Mouse (Mus musculus) hindlimb bud, embryonic 11.5 days (tissue): ENCODE data around the gene Fam89a.
A peak's percentile ranks its signal among the peaks of the same experiment; 100 is the strongest.

Experiments
- DNase-seq: peaks from one replicate; pipeline ENCODE4 v3.0.0-alpha.2; 2012; ENCODE audit warnings: low read depth, low spot score; ENCODE audit errors: extremely low spot score

The Fam89a gene

DNA sequence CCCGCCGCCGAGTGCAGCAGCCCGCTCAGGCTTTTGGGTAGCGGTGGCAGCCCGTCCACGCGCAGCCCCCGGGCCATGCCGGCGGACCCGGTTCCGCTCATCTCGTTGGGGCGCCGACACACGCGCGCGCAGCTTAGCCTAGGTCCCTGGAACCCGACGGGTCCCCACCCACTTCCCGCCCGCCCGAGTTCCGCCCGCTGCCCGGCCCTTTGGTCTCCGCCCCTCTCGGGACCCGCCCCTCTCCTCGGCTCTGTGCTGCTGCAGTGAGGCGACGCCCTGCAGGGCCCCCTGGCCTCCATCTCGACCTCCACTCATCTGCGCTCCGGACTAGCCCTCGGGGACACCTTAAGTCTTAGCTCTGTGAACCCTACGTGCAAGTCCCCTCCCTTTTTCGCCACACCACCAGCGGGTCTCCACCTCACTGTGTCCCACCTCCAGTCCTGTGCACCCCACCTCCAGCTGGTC lies at the start of gene Fam89a:
Gene Fam89a, minus strand, starts transcription at position 124 of the 465 bp plus-strand sequence.
- no peak for DNase-seq

- no peak for DNase-seq
Measured at GRCm38 (mm10) chr8:124800542-124800941, 48.9 kb upstream of the Fam89a start.

- no peak for DNase-seq
Measured at GRCm38 (mm10) chr8:124795781-124796488, 44.3 kb upstream of the Fam89a start.

DNA sequence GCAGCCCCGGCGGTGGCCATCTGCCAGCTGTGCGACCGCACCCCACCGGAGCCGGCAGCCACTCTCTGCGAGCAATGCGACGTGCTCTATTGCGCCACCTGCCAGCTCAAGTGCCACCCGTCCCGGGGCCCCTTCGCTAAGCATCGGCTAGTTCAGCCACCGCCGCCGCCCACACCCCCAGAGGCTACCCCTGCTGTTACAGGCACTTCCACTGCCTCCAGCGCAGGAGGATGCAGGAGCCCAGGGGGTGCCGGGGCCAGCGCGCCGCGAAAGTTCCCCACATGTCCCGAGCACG lies 42.8 kb upstream of the Fam89a start:
- DNase-seq: no peak

- DNase-seq: no peak
Measured at GRCm38 (mm10) chr8:124793661-124794485, 42.2 kb upstream of the Fam89a start.

DNA sequence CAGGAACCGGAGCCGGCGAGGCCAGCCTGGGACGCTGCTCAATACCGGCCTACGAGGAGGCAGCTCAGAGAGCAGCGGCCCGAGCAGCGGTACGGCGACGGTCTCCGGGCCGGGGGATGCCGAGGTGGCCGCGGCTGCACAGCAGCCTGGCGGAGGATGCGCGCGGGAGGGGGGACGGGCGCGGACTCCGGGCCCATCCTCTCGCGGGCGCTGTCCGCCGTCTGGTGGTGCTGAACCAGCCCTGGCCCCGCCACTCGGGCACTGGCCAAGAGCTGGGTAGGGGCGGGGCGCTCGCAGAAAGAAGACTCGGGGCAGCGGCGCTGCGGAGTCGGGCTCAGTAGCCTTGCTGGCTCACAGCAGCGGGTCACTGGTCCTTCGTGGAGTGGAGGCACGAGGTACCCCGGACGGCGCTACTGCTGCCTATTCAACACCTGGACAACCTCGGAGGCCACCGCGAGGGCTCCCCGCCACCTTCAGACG lies 41.6 kb upstream of the Fam89a start:
- DNase-seq: peak; percentile 26

- no peak for DNase-seq
Measured at GRCm38 (mm10) chr8:124792708-124793107, 41.1 kb upstream of the Fam89a start, which contains the start of gene Trim67. Trim67 (plus strand) TSS chr8:124793092.

DNA sequence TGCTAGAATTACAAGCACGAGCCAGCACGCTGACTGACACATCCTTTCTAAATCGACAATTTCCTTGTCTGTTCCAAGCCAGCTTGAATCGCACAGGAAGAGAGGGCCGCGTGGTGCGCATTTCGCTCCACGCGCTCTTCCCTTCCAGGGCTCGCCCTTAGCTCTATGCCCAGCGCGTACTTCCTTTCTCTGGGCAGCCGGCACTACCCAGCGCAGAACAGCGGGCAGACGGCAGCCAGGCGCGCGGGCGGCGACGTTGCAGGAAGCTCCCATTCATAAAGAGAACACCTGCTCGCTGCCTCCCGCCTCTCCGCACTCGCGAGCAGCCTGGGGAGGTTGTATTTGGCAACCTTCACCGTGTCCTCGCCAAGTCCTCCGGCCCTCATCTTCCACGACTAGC lies 40.6 kb upstream of the Fam89a start:
- no peak for DNase-seq

DNA sequence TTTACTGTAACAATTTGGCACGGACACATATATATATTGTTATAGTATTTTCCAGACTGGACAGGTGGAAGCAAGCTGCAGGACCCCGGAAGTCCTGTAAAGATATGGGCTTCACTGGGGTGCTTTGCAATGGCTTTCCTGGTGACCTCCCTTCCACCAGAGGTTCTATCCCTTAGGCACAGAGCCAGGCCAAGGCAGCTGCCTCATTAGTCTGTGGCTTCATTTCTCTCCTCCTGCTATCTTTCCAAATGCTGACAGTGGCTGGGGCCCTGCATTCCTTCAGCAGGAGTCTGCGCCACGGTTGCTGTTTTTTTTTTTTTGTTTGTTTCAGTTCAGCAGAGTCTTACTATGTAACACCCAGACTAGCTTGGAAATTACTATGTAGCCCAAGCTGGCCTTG lies 40.1 kb upstream of the Fam89a start:
- DNase-seq: no peak

DNA sequence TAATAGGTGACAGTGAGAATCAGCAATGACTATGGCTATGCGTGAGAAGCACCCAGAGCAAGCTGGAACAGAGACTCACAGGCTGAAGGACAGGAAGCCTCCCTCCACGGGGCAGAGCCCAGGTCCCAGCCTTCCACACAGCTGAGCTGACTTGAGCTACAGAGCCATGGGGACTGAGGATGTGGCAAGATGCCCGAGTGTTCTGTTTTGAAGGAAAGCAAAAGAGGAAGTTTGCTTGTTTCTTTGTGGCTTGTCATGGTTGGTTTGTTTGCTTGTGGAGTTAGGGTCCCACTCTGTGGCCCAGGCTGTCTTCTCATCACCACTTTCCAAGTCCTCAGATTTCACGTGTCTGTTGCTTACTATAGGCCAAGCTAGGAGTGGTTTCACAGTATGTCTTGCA lies 39.0 kb upstream of the Fam89a start:
- no peak for DNase-seq

DNA sequence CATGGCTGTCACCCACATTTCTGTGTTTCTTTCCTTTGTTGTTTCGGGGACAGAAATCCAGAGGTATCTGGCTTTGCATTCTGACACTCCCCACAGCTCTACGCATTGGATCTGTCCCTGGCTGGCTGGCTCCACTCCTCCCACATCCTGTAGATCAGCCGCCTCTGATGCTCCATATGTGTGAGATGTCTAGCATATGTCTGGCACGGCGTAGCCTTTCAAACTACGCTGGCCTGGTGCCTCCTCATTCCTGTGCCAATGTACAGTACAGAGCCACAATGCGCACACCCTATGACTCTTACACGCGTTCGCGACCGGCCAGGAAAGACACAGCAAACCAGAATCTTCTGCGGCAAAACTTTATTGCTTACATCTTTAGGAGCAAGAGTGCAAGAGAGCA lies 33.0 kb upstream of the Fam89a start:
- DNase-seq: no peak

DNA sequence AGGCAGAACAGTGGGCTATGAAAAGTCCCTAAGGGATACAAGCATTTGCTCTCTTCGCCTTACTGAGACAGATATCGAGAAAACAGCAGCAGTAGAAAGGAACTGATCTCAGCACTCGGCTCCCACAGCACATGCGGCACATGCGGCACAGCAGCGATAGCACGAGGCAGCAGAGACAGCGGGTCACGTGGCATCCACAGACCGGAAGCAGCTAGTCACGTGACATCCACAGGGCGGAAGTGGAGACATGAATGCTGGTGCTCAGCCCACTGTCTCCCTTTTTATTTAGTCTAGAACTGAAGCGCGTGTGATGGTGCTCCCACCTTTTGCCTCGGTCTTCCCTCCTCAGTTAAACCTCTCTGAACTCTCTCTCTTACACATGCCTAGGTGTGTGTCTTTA lies 31.6 kb upstream of the Fam89a start:
- DNase-seq: no peak

GRCm38 (mm10) chr8:124782431-124782830 lies 30.8 kb upstream of the Fam89a start:
- DNase-seq: no peak

- no peak for DNase-seq
Measured at GRCm38 (mm10) chr8:124780236-124780635, 28.6 kb upstream of the Fam89a start.

DNA sequence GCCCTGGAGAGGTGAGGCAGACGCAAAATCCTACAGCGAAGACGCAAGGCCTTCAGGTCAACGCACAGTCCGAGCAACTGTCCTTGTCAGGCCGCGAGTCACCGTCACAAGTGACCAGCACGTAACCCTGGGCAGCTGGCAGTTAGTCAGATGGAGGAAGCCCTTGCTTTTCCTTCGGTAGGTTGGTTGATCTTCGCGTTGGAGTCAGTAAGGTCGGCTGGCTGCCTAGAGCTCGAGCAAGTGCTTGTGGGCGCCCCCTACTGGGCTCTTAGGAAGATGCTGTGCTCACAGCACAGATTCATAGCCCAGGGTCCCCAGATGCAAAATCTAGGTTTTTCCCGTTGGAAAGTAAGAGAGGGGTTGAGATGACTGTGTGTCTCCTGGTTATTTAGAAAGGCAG lies 24.1 kb upstream of the Fam89a start:
- DNase-seq: peak; percentile 35

DNA sequence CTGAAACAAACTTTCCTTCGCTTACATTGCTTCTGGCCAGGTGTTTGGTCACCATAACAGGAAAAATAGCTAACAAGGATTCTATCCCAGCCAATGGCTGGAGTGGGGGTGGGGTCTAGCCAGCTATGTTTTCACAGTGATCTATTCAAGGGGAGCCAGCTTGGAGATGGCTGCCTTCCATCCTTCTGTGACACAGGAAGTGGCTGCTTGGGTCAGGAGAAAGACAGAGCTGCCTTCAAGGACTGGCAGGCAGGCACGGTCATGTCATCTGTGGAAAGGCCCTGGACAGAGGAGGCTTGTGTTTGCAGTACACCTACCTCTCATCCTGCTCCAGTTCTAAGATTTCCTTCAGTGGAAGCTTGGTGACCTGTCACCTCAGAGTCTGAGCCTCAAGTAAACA lies 20.8 kb upstream of the Fam89a start:
- DNase-seq: no peak

DNA sequence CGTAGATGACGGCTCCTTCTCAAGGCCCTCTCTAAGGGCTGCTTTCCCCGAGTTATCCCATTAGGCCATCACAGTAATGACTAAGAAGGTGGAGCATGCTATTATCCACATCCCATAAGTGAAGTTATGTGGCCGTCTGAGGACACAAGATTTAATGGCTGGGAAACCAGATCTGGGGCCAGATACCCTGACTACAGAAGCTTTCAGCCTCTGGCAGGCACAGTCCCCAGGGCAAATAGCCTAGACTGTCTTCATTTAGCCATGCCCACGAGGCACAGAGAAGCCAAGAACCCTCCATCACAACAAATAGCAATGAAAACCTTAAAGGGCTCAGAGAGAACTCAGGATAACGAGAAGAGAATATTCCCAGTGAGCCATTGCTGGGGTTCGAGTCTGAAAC lies 11.4 kb upstream of the Fam89a start:
- no peak for DNase-seq

DNA sequence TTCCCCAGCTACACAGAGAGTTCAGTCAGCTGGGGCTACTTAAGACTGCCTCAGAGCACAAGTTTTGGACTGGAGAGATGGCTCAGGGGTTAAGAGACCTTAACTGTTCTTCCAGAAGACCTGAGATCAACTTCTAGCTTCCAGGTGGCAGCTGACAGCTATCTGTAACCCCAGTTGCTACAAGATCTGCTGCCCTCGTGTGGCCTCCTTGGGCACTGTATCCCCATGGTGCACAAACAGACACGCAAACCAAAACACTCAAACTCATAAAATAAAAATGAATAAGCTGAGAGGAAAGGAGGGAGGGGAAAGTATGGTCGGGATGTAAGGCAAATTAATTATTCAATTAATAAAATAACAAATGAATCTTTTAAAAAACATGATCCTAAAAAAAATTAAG lies 6.9 kb upstream of the Fam89a start:
- no peak for DNase-seq

GRCm38 (mm10) chr8:124756601-124757000 lies 5.0 kb upstream of the Fam89a start:
- no peak for DNase-seq

DNA sequence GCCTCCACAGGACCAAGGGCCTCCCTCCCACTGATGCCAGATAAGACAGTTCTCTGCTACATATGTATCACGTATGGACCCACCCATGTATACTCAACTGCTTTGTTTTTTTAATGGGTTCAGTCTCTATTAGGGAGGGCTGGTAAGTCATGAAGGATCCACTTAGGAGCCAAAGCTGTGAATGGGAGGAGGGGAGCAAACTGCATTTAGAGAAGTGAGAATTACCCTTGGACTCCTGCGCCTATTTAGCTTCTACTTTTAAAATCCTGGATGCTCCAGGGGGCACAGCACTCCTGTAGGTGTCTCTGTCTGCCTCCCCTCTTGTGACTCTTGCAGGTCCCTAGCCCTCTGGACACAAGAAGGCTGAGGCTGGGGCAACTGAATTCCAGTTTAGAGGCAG lies 4.5 kb upstream of the Fam89a start:
- DNase-seq: no peak

GRCm38 (mm10) chr8:124755481-124755880 lies 3.8 kb upstream of the Fam89a start:
- DNase-seq: no peak

DNA sequence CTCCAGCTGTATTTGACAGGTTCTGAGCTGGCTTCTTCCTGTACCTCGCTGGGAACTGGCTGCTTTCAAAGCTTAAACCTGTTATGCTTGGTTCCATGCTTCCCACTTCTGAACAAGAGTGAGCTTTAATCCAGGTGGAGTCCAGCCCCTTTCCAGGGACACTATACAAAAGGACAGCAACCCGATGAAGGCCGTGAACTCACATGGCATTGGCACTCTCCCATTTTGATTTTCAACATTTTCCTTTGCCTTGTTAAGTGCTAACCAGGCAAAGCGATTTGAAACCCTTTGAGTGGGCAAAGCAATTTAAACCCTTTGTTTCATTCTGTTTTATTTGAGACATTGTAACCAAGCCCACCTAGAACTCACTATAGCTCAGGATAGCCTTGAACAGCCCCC lies 3.2 kb upstream of the Fam89a start:
- no peak for DNase-seq
